Mouse (Mus musculus) thymus, adult 2 months (tissue): Measurements from ENCODE around the gene Tln2.

Experiments used
- CTCF ChIP-seq: fragments of 200-500 bp; IDR thresholded peaks from 2 replicates; pipeline ENCODE4 v1.5.1; 2012; ENCODE audit warnings: mild to moderate bottlenecking, control low read depth, low read length, moderate library complexity, borderline replicate concordance; ENCODE audit not compliant: control insufficient read depth, poor library complexity, insufficient read depth; ENCODE audit errors: extremely low read depth
- POLR2A ChIP-seq: fragments of 200-500 bp; IDR thresholded peaks from 2 replicates; pipeline ENCODE4 v1.6.1; 2012; ENCODE audit warnings: mild to moderate bottlenecking, low read length, control low read depth, moderate library complexity; ENCODE audit not compliant: control insufficient read depth, poor library complexity, insufficient read depth; ENCODE audit errors: extremely low read depth

DNA sequence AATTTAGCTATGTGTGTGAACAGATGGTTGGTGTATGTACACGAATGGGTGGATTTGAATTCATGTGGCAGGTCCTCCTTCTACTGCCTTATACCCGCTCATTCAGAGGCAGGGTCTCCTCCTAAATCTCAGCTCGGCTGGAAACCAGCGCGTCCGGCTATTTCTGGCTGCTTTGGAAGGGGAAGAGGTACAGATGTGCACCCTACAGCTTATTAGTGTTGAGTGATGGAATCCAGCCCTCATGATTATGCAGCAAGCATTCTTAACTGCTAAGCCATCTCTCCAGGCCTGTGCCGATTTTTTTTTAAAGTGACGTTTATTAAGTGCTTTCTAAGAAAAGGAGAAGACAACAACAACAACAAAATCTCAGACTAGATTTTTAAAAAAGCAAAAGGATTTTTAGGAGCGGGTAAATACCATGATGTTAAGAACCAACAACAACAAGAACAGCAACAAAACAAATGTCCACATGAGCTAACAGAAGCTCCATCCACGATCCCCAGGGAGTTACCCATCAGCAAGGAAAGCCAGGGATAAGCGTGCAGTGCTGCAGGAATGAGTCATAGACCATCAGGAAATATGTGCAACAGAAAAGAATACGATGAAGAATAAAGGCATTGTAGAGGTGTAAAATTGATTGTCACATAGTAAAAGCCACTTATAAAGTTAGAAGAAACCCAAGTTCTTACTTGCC, 130.2 kb downstream of the Tln2 start:
- TF ChIP-seq CTCF (no peak), POLR2A (no peak)
